Mouse (Mus musculus) 3134 (cell line): ENCODE results near the gene Eif5.

Source experiments
- DNase-seq: peaks from one replicate; pipeline ENCODE4 v3.0.0-alpha.2; 2011; ENCODE audit warnings: low spot score; ENCODE audit not compliant: insufficient read length; ENCODE audit errors: extremely low read depth

The Eif5 gene

DNA sequence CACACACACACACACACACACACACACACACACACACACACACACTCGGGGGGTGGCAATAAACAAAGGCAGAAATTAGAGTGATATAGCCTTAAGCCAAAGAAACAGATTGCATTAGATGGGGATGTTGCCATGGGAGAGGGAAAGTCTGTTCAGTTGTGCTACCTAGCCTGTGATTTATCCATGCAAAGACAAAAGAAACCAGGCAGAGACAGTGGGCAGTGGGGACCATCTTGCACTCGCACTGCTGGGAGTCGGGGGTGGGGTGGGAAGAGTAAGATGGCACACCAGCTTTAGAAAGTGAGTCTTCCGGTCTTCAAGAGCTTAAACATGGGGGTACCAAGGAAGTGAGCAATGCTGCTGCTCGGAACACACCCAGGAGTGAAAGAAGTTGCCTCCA, 22.5 kb downstream of the Eif5 start:
- no peak for DNase-seq

DNA sequence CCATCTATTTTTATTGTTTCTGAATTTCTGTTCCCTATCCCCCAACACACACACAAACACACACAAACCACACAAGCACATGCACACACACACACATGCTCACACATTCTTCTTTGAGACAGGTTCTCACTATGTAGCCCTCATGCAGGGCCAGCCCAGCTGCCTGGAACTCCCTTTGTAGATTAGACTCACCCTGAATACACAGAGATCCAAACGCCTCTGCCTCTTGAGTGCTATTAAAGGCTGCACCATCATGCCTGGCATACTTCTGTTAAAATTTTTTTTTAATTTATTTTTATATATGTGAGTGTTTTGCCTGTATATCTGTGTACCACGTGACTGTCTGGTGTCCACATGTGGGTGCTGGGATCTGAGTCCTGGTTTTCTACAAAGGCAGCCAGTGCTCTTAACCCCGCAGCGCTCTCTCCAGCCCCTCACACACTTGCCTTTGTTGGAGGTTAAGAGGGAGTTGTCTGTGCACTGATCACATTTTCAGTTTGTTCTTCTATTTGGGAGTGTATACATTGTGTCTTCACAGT, 24.5 kb downstream of the Eif5 start:
- DNase-seq: no peak

DNA sequence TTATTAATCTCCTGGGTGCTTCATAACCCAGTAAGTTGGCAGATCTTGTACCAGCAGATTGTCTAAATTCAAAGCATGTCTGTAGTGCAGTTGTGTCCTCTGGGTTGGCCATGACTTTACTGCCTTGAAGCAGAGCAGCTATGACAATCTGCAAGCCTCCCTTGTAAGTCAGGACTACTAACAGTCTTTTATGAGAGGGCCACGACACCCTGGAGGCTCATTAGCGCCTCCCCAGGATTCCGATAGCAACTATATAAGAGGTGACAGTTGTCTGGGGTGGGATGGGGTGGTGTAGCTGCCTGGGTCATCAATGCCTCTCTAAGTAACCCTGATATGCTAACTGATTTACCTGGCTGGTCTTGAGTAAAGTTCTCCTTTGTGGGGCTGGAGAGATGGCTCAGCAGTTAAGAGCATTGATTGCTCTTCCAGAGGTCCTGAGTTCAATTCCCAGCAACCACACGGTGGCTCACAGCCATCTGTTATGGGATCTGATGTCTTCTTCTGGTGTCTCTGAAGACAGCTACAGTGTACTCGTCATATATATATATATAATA, 25.3 kb downstream of the Eif5 start:
- no peak for DNase-seq

DNA sequence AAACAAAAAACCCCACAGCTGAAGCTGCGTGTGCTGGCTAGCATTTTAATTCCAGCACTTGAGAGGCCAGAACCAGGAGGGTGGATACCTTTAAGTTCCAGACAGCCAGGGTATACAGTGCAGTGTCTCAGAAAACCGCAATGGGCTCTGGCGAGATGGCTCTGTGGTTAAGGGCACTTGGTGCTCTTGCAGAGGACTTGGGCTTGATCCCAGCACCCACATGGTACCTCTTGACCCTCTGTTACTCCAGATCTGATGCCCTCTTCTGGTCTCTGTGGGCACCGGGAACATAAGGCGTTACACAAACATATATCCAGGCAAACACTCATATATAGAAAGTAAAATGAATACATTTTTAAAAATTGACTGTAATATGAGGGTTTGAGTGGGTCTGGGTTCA, 27.5 kb downstream of the Eif5 start:
- DNase-seq: peak; percentile 69

DNA sequence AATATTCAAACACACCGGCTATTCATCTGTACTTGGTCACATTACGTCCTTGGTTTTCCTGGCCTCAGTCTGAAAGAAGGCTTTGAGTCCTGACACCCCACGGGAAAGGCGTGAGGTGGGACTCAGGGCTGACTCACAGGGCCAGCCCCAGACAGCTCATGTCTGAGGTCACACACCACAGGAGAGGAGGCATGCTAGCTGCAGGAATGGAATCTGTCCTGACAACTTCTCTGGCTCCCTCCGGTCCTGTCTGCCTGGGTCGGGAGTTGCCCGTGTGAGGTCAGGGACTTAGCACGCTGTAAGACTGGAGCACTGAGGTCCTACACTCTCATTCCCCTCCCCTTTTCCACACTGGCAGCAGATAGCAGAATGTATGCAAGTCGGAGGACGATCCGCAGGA, 31.0 kb downstream of the Eif5 start:
- DNase-seq: peak; percentile 81

DNA sequence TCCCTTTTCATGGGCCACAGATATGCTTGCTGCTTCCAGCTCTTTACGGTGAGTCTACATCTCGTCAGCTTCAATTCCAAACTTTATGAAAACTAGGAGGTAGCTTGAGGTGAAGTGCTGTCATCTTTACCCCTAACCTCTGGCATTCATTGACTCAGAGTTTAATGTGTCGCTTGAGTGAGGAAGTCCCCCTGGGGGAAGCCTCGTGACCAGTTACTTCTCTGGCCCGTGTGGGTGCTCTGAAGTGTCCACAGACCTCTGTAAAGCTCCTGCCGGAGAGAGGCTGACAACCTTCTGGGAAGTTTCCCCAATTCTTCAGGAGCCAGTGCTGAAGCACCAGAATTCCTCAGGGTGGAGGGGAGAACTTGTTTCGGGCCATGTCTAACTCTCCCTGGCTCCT, 34.6 kb downstream of the Eif5 start:
- no peak for DNase-seq

DNA sequence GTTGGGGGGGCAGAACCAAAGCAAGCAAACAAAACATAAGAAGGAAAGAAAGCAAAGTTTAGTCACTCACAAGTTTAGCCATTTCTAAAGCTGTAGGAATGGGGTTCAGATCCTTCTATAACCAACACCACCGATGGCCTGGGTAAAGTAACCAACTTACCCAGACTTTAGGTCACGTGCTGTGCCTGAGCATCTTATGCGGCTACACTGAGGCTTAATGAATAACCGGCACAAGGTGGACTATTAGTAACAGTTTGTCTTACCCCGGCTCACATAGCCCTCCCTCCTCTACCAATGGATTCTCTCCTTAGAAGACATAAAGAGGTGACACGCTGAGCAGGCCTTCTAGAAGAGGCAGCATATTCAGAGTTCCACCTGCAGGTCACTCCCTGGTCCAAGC, 35.5 kb downstream of the Eif5 start:
- DNase-seq: no peak

DNA sequence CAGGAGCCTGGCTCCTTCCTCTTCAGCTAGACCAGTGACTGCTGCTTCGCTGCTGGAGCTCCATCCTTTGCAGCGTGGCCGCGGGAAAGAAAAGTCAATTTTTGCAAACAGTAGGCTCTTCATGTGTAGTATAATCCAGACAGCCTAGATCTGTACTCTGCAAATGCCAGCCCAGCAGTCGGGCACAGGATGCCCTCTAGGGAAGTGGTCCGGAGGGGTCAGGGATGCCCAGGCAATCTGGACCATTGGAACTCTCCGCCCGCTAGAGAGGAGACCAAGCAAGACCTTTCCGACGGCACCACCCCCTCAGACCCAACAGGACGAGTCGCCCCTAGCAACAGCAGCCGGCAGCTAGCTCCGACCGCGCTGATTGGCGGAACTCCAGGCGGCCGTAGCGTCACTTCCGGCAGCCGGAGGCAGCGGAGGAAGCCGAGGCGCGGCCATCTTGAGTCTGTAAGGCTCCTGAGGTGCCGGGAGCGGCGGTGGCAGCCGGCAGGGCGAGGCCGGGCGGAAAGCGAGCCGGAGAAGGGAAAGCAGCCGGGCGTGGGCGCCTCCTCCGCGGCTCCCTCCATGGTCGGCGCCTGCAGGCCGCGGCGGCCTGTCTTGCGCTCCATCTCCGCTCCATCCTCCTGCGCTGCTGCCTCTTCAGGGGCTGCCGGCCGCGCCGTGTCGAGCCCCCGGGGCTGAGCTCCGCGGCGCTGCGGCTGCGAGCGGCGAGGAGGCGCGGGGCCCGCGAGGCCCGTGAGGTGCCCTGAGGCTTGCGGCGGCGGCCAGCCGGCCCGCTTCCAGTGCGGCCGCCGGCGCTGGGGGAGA, 36.5 kb downstream of the Eif5 start, which contains the start of gene Mark3:
TSS of gene Mark3 (plus strand) at position 450 of the 813 bp plus-strand sequence.
- DNase-seq: peak; percentile 98

DNA sequence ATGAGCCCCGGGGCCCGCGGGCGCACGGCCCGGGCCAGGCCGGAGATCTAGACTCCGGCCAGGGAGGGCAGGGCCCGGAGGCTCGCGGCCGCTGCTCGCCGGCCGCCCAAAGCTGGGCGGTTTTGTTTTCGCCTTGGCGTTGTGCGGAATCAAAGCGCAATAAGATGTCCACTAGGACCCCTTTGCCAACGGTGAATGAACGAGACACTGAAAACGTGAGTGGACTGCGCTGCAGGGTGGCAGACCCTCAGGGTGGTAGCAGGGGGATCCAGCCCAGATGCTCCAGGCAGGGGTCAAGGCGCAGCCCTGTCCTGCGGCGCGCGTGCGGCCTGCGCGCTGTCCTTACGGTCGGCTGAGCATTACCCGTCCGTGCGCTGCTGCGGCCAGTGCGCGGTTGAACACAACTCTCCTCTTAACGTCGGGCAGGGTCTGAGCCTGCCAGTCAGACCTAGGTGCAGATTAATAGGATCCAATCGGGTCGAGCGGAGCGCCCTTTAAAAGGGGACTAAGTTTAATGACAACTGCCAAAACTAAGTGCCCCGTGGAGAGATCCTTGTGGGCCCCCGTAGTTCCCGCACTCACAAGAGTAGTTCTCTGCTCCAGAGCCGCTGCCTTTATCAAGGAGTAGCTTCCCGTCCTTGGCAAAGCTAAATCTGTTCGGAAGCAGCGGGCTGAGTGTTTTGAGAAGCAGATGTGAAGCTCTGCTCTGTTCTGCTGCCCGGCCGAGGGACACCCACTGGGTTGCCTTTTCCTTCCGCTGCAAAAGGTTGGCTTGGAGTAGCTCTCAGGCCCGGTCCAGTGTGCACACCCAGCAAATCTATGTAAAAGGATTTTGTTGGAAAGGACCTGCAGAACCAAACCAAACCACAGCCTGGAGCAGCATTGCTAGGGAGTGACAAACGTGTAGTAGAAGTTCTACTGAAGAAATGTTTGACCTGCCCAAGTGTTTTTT, 37.3 kb downstream of the Eif5 start:
- peak; percentile 70 for DNase-seq

DNA sequence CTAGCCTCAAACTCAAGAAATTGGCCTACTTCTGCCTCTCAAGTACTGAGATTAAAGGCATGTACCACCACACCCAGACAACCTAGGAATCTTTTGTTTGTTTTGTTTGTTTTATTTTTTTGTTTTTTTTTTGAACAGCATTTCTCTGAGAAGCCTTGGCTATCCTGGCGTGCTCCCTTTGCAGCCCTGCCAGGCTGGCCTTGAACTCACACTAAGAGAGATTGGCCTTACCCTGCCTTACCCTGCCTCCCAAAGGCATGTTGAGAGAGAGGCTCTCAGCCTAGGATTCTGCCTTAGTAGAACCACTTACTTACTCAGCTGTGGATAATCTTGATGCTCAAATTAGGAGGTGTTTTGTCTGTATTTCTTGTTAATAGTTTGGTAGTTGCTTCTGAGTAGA, 45.2 kb downstream of the Eif5 start:
- DNase-seq: no peak

DNA sequence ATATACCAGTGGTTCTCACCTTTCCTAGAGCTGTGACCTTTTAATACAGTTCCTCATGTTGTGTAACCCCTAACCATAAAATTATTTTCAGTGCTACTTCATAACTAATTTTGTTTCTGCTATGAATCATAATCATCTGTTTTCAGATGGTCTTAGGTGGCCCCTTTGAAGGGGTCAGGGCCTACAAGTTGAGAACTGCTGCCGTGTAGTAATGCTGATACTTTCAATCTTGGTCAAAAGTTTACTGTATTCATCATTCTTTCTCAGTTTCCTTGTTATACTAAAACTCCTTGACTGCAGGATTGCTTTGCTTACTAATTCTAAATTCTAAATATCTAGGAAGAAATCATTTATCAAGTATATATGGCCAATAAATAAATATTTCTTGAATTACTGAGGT, 46.6 kb downstream of the Eif5 start:
- DNase-seq: no peak

DNA sequence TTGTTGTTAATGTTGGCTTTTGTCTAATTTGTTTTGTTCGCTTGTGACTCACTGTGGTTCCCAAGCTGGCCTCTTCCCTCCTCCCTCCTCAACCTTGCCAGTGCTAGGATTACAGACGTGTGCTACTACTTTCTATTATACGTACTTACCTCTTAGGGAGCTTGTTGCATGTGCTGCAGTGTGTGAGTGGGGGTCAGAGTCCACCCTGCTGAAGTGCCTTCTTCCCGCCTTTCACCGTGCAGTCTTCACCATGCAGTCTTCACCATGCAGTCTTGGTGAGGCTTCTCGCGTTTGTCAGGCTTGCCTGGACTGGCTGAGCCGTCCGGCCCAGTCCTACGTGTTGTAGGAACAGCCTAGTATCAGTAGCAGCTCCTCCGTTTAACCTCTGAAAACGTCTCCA, 49.4 kb downstream of the Eif5 start:
- DNase-seq: no peak

DNA sequence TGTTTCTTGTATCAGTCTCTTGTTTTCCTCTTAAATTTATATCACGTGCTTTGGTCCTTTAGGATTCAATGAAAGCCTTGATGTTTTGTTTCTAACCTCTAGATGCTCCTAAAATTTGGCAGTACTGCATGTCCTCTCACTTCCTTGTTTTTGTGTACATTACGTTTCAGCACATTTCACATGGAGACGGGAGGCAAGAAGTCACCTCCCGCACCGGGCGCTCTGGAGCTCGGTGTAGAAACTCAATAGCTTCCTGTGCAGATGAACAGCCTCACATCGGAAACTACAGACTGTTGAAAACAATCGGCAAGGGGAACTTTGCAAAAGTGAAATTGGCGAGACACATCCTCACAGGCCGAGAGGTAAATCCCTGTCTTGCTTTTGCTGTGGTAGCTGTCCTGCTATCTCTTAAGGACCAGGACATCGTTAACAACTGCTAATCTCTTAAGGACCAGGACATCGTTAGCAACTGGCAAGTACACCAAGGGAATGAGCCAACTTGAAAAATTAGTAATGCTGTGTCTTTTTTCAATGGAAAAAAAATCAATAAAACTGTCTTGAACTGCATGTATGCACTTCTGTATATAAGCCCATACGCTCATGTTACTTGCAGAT, 54.7 kb downstream of the Eif5 start:
- no peak for DNase-seq

DNA sequence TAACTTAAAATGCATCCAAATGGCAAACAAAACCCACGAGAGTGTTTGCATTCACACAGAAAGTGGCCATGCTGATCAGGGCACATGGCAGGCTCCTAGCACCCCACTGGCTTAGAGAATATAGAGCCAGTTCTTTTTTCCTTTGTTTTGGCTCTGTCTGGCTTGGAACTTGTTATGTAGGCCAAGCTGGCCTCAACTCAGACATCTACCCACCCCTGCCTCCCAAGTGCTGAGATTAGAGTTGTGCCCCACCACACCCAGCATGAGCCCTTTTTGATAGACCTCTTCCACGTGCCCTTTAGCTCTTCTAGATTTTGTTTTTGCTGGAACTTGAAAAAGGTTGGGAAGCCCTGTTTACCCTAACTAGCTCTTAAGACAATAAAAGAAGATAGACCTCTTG, 56.0 kb downstream of the Eif5 start:
- no peak for DNase-seq
